Mouse (Mus musculus) natural killer cell, adult 2 months (primary cell): Measurements from ENCODE around the gene Gm30302.
"Not testable (repeated sequence)": the region's sequence is repeated elsewhere in the genome, so short reads cannot be mapped to it uniquely, and the experiment has no call there.

Source experiments
- DNase-seq, 2 experiments: peaks; one replicate each; pipeline ENCODE4 v3.0.0; 2022; ENCODE audit warnings: low spot score in 2 of 2

The Gm30302 gene

GRCm38 (mm10) chr13:49798901-49799300, at the start of gene Gm30302:
TSS of gene Gm30302 (minus strand) at chr13:49799001.
- DNase-seq = no peak

- no peak for DNase-seq
These were observed 48.0 kb upstream of the Gm30302 start for GRCm38 (mm10) chr13:49846751-49847150.

DNA sequence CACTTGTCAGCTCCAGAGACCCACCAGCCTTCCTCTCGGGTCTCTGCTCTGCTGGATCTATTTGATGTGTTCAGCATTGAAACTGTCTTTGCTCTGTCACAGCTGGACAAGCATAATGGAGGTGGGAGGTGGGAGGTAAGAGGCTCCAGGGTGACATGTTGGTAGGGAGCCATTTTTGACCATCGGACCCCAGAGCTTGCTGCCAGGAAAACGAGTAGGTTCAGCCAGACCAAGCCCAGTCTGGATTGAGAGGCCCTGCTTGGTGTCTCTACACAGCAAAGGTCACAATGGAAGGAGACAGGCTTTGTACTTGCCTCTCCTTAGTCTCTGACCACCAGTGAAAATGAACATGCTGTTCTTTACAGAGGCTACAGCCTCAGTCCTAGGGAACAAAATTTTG, 47.3 kb upstream of the Gm30302 start:
- no peak for DNase-seq

DNA sequence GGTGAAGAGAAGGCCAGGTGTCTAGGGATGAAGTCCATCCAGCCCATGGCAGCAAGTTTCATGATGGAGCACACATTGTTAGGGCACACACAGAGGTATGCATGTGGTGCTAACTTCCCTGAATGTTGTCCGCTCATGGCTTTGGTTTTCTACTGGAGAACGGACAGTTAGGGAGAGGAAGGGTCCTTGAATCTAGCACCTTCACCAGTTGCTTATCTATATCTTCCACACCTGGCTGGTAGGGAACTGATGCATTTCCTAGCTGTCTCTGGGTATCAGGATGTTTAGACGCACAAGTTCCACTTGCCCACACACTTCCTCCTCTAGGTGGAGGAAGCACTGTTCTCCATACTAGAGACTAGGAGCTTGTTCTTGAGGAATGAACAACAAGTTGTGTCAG, 46.9 kb upstream of the Gm30302 start:
- DNase-seq = no peak

GRCm38 (mm10) chr13:49844071-49844470, 45.3 kb upstream of the Gm30302 start:
- DNase-seq = no peak

- DNase-seq = no peak
These were observed 42.4 kb upstream of the Gm30302 start for GRCm38 (mm10) chr13:49841186-49841585.

GRCm38 (mm10) chr13:49830355-49830754, 31.6 kb upstream of the Gm30302 start:
- DNase-seq = no peak

DNA sequence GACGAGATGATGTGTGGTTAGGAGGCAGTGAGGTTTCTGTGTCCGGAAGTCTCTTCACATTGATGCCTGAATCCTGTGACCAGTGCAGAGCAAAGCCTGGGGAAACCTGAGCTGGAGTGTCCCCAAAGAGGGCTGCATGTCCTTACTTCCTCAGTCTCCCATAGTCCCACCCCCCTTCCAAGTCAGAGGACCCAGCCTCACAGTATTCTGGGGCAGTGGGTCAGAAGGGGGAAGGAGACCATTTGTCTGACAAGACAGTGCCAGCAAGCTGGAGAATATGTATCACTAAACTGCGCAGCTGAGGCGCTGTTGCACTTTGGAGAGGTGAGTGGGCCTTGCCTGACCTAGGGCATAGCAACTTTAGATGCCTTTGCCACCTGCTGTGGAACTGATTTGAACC, 26.5 kb upstream of the Gm30302 start:
- no peak for DNase-seq

DNA sequence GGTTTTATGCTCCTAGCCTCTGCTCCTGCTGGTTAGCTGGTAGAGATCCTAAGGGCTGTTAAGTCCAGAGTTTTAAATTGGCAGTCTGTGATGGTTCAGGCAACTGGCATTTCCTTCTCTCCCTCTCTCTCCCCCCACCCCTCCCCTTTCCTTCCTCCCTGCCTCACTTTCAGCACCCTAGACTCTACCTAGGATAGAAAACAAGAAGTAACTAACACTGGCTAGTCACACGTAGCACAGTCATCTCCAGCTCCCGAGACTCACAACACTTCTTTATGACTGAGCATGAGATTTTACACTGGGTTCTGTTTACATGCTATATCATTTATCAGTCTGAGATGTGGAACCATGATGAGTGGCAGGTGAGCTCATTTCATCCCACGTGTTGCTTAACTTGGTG, 16.2 kb upstream of the Gm30302 start:
- no peak for DNase-seq

- DNase-seq = no peak
These were observed 15.6 kb upstream of the Gm30302 start for GRCm38 (mm10) chr13:49814420-49814819.

GRCm38 (mm10) chr13:49807146-49807545, 8.3 kb upstream of the Gm30302 start:
- DNase-seq = no peak

DNA sequence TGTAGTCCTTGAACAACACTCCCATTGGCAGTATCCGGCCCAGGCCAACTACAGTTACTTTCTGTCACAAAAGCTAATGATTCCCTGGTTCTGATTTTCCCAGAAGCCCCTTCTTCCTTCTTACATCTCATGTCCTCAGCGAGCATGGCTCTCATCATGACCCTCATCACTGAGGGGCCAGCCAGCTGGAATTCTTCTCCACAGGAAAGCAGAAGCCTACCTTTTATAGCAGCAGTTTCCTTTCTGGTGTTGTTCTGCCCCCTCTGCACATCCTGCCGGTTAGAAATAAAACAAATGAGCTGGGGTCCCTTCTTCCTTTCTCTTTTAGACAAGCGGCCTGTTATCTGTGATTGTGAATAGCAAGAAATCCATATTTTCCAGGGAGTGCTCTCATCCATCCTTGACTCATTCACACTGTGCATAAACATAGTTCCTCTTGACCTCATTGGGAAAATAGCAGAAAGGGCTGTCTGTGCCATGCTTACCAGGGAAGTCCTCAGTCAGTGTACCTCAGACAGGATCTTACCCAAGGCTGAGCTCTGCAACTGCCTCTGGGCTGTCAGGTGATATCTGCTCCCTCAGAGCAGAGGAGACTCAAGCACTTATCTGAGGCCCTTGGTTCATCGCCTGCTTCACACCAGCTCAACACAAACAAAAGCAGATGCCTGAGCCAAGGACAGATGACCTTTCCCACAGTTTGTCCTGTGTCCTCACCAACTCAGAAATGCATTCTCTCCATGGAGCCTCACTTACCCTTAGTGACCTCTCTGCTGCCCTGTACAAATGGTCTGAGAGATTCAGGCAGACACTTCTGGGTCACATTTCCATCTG, 10.0 kb downstream of the Gm30302 start:
- no peak for DNase-seq

DNA sequence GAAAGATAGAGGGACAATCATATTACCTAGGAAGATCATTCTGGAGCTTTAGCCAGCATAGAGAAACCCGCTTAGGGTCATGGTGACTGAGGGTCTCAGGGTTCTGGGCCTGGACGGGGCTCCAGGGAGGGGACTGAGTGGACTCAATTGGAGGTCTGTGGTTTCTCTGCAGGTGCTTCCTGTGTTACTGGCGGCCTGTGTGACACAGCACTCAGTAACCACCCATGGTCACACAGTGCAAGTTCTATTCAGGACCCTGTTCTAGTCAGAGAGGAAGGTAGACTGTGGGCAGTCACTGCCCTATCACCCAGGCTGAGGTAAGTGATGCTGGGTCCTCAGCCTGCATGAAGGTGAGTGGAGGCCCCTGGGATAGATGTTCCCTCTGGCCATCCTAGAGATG, 14.9 kb downstream of the Gm30302 start:
- DNase-seq = no peak

- DNase-seq = not testable (repeated sequence)
These were observed 27.3 kb downstream of the Gm30302 start for GRCm38 (mm10) chr13:49771536-49771935.

GRCm38 (mm10) chr13:49769111-49769510, 29.7 kb downstream of the Gm30302 start:
- no peak for DNase-seq

DNA sequence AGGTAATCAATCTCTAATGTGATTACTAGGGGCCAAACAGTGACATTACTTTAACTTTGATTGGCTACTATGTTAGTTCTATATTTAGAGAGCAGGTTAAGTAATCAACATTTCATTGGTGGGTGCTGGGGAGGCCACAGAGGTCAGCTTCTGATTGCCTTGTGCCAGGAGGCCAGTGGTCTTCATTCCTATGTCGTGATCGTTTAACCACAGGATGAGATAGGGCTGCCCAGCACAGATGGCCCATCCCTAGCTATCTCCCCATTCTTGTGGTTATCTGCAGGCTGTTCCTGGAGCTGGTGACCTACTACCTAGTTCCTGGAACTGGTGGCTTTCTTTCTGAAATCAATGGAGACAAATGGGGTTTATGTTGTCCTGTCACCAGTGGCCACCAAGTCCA, 30.8 kb downstream of the Gm30302 start:
- DNase-seq = no peak

DNA sequence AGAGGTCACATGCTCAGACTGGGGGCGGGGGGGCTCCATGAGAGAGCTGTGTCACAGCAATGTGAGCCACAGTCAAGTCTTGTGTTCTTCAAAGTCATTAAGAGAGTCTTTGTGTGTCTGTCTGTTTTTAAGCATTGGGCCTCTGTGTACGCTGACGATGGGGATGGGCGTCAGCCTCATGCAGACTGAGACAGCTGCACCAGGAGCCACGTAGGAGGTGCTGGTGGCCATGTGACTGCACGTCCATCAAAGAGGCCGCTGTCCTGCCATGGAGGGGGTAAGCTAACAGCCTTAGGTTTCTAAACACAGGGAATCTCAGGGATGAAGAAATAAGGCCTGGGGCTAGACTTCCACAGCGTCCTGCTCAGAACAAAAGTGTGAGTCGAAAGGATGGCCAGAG, 32.5 kb downstream of the Gm30302 start:
- DNase-seq = no peak

- DNase-seq = no peak
These were observed 33.5 kb downstream of the Gm30302 start for GRCm38 (mm10) chr13:49765306-49765705.

GRCm38 (mm10) chr13:49762208-49762607, 36.6 kb downstream of the Gm30302 start:
- DNase-seq = no peak

DNA sequence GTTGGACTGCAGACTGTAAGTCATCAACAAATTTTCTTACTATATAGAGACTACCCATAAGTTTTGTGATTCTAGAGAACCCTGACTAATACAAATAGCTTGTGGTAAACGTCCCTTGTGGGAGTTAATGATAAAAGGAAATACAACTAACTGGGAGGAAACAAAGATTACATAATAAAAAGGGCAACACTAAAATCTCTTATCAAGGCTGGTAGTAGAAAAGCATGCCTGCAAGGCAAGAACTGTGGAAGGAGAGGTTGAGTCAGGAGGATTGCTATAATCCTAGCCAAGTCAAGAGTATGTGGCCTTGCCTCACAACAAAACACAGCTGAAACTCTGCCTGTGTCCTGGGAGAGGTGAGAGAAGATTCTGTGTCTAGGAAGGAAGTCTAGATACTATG, 38.1 kb downstream of the Gm30302 start:
- no peak for DNase-seq

- DNase-seq = no peak
These were observed 40.8 kb downstream of the Gm30302 start for GRCm38 (mm10) chr13:49757966-49758365.

- DNase-seq = no peak
These were observed 42.2 kb downstream of the Gm30302 start for GRCm38 (mm10) chr13:49756591-49756990.

- DNase-seq = no peak
These were observed 57.3 kb downstream of the Gm30302 start for GRCm38 (mm10) chr13:49741285-49742040.
